Mouse (Mus musculus) frontal cortex, adult (tissue): ENCODE measurements around the gene Galns.
A peak's percentile ranks its signal among the peaks of the same experiment; 100 is the strongest.
"Not testable (repeated sequence)": the region's sequence is repeated elsewhere in the genome, so short reads cannot be mapped to it uniquely, and the experiment has no call there.

Source experiments
- ATAC-seq: cut with Nextera tagmentation; 2 replicates; pipeline ENCODE4 v1.9.2; 2017; ENCODE audit warnings: mild to moderate bottlenecking, moderate library complexity, mixed read lengths; ENCODE audit not compliant: low TSS enrichment

The Galns gene

DNA sequence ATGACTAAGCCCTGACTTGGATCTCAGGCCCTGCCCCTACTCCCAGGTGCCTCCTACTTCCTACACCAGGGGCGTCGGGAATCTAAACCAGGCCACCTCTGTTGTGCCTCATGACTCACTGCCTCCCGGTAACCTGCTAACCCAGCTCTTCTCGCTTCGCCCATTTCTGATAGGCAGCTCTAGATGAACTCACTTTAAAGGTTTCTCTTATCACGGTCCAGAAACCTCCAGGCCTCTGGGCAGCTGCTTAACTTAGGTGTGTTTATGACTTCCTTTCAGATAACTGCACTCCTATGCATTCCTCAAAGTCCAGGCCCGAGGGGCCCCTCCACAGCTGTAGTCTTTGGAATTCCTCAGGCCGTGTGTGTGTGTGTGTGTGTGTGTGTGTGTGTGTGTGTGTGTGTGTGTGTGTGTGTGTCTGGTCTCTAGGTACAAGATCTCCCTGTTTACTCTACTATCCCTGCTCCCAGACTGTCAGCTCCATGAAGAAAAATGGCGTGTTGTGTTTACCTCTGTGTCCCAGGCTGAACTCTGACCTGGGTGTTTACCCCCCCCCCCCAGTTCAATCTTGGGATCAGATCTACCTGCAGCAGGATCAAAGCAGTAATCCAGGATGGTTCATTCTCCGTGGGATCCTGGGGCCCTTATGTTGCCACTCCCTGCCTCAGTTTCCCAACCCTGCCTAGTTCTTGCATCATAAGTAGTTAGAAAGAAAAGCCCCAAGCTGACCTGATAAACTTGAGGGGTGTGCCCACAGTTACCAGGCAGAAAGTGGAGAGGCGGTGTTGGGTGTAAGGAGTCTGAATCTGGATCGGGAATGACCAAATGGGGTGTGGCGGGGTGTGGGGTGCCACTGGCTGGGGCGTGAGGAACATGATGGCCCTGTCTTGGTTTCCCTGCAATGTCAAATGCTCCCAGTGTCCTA lies 24.9 kb upstream of the Galns start:
- no peak for ATAC-seq

DNA sequence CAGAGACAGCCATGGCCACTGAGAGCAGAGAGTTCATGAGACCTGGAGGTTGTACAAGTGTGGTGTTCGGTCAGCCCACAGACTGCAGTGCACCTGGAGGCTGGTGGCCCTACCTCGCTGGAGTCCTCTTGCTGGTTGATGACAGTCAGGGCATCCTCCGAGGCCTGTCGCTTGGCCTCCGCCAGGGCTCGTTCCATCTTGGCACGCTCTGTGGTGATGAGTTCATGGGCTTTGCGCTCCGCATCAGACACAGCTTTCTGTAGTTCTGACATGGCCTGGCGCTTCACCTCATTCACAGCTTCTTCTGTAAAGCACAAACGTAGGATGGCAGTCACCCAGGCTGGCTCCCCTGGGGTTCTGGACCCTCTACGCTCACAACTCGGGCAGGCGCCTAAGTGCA lies 21.9 kb upstream of the Galns start:
- ATAC-seq: no peak

DNA sequence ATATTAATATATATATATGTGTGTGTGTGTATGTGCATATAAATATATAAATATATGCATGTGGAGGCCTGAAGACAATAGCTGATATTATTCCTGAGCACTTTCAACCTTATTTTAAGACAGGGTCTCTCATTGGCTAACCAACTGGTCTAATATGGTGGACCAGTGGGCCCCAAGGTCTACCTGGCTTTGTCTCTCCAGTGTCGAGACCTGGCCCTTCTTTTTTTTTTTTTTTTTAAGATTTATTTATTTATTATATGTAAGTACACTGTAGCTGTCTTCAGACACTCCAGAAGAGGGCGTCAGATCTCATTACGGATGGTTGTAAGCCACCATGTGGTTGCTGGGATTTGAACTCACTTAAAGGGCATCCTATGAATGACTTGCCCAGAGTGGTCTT lies 20.9 kb upstream of the Galns start:
- ATAC-seq: not testable (repeated sequence)

DNA sequence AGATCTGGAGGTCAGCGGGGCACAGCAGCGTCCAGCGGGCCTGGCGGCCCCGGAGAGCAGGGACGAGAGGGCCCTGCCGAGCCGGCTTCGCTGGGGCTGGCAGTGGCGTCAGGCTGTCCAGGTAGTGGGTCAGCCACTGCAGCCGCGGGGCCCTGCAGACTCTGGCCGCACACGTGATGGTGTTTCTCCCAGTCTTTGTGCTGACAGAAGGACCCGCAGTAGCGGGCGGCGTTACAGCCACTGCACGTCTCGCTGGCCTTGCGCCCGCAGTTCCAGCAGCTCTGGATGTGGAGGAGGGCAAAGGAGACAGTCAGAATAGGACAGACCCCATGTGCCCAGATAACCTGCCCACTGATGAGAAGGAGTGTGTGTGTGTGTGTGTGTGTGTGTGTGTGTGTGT lies 19.4 kb upstream of the Galns start:
- ATAC-seq: no peak

DNA sequence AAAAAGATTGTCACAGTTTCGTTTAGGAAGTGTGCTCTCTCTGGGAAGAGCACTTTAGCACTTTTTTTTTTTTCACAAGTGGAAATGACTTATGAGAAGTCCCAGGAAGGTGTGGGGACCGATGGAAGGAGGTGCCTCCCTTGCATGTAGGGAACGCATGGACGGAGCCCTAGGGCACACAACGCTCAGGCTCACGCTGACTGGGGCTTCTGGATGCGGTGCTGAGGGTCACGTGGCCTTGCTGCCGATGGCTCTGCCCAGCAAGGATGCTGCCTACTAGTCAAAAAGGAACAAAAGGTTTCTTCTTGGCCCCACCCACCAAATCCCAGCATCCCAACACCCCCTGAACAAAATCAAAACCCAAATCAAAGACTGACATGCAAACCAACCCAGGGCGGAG lies 18.1 kb upstream of the Galns start:
- no peak for ATAC-seq

DNA sequence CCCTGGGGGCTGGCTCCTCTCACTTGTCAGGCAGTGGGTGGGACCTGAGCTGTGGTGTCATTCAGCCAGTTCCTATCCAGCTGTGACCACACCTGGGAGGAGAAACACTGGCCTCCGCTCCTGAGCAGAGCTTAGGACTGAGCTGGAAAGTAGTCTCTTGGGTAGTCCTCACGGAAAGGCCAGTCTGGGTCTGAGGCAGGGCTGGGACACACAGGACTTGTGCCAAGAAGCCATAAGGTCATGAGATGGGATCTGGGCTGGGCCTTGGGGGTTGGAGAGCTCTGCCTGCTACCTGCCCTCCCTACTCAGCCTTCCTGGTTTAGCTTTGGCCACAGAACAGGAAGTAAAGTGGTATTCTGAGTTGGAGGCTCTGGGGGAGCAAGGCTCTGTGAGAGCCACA lies 15.6 kb upstream of the Galns start:
- no peak for ATAC-seq

DNA sequence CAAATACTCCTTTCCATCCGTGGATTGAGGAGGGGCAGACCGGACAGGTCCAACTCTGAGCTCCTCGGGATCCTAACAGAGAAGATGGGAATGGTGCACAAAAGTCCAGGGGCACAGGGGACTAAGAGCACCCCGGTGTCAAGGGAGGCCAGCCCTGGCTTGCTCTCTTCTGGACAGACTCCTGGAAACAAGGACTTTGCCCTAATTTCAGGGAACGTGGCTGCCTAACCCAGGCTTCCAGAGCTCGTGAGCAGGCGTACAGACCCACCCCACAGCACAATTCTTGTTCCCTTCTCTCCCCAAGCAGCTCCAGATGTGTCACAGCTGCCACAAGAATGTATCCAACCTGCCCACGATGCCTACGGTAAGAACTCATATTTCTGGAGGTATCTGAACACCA lies 14.5 kb upstream of the Galns start:
- no peak for ATAC-seq

DNA sequence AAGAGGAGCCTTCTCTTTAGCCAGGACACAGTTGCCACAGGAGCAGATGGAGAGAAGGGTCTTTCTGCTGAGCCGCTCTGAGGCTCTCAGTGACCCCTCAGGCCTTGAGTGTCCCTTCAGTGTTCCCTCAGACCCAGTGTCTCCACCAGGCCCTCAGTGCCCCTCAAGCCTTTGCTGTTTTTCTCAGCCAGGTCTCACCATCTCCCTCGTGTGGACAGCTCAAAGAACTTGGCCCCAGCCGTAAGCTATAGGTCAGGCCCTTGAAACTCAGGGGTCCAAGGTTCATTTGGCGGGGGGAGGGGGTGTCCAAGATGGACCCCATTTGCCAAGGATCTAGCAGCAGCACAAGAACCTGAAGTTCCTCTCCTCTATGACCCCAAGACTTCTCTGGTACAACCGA lies 13.4 kb upstream of the Galns start:
- no peak for ATAC-seq

DNA sequence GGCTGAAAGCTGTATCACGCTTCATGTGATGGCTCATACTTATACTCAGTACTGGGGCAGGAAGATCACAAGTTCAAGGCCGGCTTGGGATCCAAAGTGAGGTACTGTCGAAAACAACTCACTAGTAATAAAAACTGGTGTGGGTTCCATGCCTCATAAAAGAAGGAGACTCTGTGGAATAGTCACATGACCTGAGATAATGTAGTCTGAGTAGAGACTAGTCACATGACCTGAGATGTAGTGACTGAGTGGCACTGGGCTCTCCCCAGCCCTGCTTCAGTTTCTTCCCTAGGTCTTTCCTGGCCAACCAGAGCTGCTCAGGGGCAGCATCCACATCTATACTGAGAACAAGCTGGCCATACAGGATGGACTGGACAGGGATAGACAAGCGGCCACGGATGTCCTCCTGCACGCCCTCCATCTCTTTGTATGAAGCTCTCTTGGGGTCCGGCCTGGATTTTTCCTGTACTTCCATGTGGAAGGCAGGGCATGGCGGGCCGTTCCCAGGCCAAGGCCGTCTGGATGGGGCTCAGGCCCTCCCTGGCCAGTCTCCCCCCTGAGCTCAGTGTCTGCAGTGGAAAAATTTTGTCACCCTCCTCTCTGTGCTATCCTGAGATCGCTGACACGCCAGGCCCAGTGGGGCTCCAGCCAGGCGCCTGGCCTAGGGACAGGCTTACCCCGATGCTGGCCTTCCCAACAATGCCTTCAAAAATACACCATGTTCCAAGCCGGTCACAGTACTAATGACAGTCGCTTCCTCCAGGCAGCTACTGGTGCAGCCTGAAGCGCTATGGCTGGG lies 12.8 kb upstream of the Galns start:
- no peak for ATAC-seq

DNA sequence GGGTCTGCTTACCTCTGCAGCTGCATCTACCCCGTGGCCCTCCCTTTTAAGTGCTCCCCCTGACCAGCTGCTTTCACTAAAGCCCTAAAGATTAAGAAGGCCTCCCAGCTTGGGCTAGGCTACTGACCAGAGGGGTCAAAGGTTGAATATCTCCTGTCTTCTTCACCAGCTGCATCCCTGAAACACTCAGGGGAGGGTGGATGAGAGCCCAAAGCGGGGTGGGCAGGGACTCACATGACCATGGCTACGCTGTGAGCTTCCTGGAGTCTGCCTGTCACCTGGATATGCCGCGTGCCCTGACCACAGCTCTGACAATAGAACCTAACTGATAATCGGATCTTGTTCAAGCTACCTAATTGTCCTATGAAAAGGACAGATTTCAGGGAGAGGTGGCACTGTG lies 11.5 kb upstream of the Galns start, which contains the start of gene Pabpn1l:
Gene Pabpn1l, minus strand, starts transcription at position 13 of the 400 bp plus-strand sequence.
- ATAC-seq: no peak

DNA sequence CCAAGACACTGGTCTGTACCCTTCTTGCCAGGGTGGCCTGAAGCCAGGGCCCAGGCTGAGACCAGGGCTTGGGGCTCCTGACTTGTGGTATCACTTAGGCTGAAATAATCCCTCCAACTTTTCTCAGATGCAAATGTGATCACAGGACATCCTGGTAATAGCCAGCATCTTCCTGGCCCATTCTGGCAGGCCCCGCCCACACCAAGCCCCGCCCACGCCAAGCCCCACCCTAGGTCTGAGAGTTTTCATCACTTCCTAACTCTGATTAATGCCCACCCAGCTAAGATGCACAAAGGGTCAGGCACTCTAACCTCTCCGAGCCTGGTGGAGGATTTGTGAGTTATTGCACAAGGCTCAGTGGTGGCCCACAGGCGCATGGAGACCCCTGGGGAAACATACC lies 9.2 kb upstream of the Galns start:
- no peak for ATAC-seq

DNA sequence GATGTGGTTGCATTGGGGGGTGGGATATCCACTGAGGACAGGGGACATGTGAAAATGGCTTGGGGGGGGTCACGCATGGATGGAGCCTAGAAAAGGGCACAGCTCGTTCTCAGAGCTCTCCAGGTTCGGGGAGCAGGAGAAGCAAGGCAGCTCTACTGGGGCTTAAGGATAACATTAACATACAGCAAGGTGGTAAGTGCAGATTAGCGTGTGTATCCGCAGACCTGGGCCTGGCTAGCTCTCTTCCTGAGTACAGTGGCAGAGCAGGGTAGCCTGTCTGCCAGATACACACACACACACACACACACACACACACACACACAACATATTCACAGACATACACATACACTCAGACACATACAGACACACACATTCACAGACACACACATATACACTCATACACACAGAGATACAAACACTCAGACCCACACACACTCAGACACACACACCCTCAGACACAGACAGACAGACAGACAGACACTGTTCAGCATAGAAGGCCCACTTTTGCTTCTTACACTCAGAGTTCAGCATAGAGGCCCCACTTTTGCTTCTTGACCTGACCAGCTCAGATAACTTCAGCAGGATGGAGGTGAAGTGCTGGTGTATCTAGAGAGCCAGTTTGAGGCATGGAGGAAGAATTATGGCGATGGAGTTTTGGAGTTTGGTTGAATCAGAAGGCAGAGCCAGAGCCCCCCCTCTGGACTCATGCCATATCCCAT lies 7.6 kb upstream of the Galns start:
- no peak for ATAC-seq

DNA sequence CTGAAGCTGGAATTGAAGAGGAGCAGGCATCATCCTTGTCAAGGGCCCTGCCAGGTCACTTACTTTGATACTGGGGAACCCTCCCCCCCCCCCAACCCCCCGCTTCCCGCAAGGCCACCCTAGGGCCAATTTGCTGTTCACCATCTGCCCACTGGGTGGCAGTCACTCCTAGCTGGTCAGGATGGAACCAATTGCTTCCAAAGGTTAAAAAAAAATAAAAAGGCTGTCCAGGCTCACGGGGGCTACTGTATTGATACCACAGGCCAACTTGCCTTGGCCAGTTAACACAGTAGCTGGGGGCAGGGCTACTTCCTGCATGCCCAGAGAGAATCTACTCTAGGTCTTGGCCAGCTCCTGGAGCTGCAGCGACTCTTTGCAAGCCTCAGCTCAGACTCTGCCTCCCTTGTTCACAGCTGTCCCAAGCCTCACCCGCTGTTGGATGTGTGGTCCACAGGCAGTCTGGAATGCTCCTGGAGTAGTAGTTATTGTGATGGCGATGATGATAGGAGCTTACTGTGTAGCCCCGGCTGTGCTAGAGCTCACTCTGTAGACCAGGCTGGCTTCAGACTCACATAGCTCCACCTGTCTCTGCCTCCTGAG lies 6.8 kb upstream of the Galns start:
- ATAC-seq: peak; percentile 53; the same call in 1 of the 2 replicates

DNA sequence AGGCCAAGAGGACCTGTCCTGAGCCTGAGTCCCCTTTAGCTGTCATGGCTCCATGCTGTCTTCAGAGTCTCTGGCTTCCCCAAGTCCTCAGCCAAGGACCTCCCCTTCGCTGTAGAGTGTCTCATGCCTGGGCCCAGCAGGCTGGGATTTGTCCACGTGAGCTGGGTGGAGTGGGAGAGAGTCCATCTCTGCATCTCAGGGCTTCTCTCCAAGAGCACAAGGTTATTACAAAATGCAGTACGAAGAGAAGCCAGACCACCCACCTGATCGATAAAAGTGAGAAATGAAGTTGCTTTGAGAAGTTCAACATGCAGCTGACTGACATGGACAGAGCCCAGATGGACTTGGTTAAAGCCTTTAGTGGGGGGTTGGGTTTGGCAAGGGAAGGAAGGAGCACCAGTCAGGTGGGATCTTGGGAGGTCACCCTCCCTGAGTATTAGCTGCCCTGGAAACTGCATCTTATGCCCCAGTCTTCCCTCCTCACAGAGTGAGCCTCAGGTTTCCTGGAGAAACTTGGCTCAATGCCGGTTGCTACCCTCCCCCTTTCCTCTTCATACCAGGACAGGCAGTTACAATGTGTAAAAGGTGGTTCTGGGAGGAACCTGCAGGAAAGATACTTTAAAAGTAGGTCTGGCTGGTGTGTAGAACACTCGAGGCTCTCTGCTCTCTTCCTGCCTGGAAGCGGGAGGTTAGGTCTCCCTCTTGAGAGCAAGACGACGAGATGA lies 5.1 kb upstream of the Galns start:
- ATAC-seq: no peak

DNA sequence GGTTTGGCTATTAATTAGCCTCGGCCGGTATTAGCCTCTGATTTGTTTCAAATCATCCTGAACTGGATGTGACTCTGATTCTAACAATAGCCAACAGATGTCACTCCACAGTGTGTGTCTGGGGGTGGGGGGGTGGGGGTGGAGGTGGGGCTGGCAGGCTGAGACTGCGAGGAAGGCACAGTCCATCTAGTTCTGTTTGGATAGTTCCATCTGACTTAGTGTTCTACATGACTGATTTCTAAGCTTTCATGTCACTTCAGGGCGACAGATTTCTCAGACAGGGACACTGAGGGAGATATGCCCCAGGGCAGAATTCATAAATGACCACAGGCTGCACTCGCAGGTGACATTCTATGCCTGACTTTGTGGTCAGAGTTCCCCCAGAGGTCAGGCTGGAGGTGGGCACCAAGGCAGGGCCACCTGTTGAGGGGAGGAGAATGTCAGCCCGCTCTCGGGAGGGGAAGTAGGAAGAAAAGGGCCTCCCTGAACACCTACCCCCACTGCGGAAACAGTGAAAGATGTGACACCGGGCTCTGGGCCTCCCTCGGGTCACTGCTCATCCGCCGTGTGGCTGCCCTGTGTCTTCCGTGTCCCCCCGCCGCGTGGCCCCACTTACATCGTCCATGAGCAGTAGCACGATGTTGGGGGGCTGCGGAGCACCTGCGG lies 518 bp downstream of the Galns start:
- no peak for ATAC-seq

DNA sequence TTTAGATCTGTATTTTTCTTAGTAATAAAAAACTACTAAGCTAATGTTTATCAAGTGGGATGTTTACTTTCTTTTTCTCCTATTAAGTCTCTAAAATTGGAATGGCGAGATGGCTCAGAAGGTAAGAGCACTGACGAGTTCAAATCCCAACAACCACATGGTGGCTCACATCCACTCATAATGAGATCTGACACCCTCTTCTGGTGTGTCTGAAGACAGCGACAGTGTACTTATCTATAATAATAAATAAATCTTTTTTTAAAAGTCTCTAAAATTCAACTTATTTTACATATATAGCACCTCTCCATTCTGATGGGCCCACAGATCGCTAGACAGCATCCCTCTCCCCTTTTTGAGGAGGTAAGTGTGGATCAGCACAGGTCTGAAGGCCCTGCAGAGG lies 1.1 kb downstream of the Galns start:
- ATAC-seq: no peak

DNA sequence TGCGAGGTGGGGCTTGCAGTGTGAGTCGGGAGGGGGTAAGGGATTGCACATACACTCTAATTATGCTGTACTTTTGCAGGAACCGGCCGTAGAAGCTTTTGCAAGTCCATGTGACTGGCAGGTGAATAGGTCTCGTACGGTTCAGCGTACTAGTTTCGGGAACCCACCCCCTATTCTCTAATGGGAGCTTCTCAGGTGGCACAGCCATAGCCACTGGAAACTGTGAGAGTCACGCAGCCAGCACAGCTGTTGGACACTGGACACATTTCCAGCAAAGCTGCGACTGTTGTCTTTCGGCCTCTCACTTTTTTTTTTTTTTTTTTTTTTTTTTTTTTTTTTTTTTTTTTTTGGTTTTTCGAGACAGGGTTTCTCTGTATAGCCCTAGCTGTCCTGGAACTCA lies 4.5 kb downstream of the Galns start:
- ATAC-seq: no peak

DNA sequence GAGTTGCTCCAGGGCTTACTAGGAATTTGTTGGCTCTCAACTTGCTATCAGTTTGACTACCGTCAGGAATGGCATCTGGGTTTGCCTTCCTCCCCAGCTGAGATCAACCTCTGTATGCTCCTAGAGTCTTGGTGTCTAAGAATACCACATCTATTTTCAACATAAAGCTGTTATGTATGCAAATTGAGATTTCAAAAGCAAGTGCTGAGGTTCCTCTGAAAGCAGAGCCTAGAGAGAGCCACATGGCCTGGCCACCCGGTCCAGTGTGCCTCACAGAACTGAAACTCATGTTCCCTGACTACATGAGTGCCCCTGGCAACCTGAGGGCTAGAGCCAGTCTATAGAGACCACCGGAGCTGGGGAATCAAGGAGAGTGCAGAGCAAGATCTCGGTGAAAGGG lies 5.9 kb downstream of the Galns start:
- ATAC-seq: peak; percentile 80; the same call in 1 of the 2 replicates

DNA sequence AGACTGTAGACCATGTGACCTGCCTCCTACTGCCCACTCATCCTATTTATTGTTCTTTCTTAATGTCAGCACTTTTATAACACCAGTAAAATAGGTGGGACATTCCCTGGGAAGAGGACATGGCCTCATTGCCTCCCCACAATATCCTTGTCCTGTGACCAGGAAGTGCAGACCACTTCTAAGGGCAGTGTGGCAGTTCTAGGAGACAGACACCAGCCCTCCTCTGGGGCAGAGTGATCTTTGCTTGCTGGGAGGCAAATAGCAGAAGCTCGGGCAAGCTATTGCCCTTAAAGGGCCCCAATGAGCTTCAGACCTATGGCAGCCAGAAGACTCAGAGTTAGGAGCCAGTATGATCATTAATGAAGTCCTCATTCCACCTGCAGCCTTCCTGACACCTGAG lies 6.6 kb downstream of the Galns start:
- ATAC-seq: no peak

DNA sequence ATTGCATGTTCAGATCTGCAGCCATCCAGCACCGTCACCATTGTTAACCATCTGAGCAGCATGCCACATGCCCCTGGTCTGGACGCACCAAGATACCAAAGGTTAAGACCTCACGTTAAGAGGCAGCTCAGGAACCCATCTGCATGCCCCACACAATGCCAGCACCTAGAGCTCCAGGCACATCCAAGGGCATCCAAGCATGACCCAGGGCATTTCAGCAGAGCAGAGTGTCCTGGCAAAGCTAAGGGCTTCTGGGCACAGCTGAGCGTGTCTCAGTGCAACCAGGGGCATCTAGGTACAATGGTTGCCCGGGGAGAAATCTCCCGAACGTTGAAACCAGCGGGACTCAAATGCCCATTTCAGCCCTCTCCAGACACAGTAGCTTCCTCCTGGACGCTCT lies 10.6 kb downstream of the Galns start:
- ATAC-seq: no peak

DNA sequence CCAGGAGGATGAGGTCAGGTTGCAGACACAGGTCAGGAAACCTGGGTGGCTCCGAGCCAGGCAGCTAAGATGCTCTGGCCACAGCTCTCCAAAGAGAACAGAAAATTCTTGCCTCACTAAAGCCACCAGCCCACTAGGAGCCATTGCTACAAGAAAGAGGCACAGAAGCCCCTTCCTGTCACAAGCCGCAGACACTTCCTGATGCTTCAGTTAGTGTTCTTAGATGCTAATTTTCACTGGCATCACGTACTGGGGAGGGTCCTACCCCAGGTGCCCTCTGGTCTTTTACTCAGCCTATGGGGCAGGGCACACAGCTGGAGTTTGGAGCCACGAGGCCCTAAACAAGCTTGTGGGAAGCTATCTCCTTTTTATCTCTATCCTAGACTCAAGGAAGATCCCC lies 15.2 kb downstream of the Galns start:
- ATAC-seq: no peak
